Mouse (Mus musculus): ENCODE data around the gene Mymx. TPM values are rescaled to one million over a fixed set of nuclear protein-coding genes. Genes with fewer than 3 reads are reported as not detected.
"Not testable (repeated sequence)": the region's sequence is repeated elsewhere in the genome, so short reads cannot be mapped to it uniquely, and the experiment has no call there.

The Mymx gene
- polyA plus RNA-seq, 1 experiment from 2014 or later = not detected

- peak; percentile 72 for ATAC-seq (ENCODE audit: insufficient number of reproducible peaks, insufficient read depth, low FRiP score, low read depth)
- Histone ChIP-seq H3K4me1 (ENCODE audit: control insufficient read depth in 2 of 2, insufficient read depth in 2 of 2, low read length in 2 of 2) (peaks cover 10 to 14% of the 10 kb centered on the region in 2 experiments), H3K9me3 (ENCODE audit: control insufficient read depth, low read length) (no peaks in the 10 kb centered on the region), H3K4me3 (ENCODE audit: control insufficient read depth in 1 of 2, insufficient read depth in 1 of 2, low read depth in 1 of 2, low read length in 2 of 2) (peak overlapping the region; percentile 42 to 45), H3K36me3 (ENCODE audit: control insufficient read depth, insufficient read depth, low read length) (no peaks in the 10 kb centered on the region), H3K27me3 (ENCODE audit: control insufficient read depth, insufficient read depth, low read length) (no peaks in the 10 kb centered on the region), H3K27ac (replicated peaks in 1 of 2; ENCODE audit: control insufficient read depth in 1 of 2, insufficient read depth in 1 of 2, low read depth in 2 of 2, low read length in 2 of 2) (peak overlapping the region; percentile 50 to 69), H3K9ac (ENCODE audit: low read length) (peak overlapping the region; percentile 73), H3K4me2 (ENCODE audit: low read length) (peak overlapping the region; percentile 83)
- 3% methylated on average over 34 of the region's 34 CpGs for WGBS
Observed at GRCm38 (mm10) chr17:45629861-45630694, 28.2 kb upstream of the Mymx start.

DNA sequence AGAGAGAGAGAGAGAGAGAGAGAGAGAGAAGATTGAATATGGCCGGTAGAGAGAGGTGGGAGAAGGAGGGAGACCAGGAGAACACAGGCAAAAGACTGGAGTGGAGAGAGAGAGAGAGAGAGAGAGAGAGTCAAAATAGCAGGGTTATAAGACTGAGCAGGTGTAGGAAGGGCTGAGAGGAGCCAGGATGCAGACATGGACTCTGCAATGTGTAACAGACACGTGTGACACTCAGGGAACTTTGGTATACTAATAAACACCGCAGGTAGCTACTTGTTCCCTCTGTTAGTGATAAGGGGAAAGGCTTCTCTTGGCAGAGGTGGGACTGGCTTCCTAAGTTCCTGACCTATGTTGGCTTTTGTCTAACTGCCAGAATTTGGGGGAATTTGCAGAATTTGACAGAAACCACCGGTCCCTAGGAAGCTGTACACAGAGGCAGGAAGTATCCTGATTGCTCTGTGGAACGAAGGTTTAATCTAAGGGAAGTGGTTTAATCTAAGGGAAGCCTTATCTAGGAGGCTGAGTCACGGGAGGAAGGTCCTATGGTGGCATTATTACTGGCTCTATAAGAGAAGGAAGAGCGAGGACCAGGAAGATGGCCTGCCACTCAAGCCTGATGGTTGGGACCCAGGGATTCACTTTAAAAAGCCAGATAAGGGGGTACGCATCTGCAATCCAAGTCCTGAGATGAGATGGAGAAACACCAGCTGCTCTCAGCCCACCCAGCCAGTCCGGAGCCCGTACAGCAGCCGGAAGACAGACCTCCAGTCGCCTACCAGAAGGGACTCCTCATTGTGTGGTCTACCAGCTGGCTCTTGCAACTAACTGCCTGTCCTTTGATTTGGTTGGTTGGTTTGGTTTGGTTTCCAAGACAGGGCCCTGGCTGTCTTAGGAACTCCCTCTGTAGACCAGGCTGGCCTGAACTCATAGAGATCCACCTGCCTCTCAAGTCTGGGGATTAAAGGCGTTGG lies 27.3 kb upstream of the Mymx start:
- 45% methylated on average over 13 of the region's 13 CpGs for WGBS
- Histone ChIP-seq H3K36me3 (ENCODE audit: control insufficient read depth, insufficient read depth, low read length) (no peaks in the 10 kb centered on the region), H3K9me3 (ENCODE audit: control insufficient read depth, low read length) (no peaks in the 10 kb centered on the region), H3K4me1 (ENCODE audit: control insufficient read depth in 2 of 2, insufficient read depth in 2 of 2, low read length in 2 of 2) (peaks cover 10 to 14% of the 10 kb centered on the region in 2 experiments), H3K9ac (ENCODE audit: low read length) (peak overlapping the region; percentile 73; the same call in 1 of the 2 replicates), H3K4me2 (ENCODE audit: low read length) (peak overlapping the region; percentile 83), H3K27ac (replicated peaks in 1 of 2; ENCODE audit: control insufficient read depth in 1 of 2, insufficient read depth in 1 of 2, low read depth in 2 of 2, low read length in 2 of 2) (peak overlapping the region; percentile 50 to 69), H3K4me3 (ENCODE audit: control insufficient read depth in 1 of 2, insufficient read depth in 1 of 2, low read depth in 1 of 2, low read length in 2 of 2) (no peak overlapping the region), H3K27me3 (ENCODE audit: control insufficient read depth, insufficient read depth, low read length) (no peaks in the 10 kb centered on the region)
- peak; percentile 36; the same call in 1 of the 2 replicates for ATAC-seq (ENCODE audit: insufficient number of reproducible peaks, insufficient read depth, low FRiP score, low read depth)

DNA sequence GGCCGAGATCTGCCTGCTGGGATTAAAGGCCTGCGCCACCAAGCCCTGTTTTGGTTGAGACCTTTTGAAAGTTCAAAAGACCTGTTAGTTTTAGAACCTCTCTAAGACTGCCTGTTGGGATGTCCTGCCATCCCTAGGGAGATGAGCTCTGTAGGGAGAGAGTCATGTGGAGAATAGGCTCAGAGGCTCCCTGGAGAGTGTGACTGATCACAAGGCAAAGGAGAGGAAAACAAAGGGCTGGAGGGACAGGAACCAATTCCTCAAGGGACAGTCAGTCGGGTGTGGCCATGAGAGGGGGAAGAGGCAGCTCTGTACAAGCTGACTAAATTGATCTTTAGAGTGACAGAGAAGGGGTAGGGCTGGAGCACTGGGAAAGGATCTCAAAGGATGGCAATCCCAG lies 26.3 kb upstream of the Mymx start:
- H3K4me3 ChIP-seq (ENCODE audit: control insufficient read depth in 1 of 2, insufficient read depth in 1 of 2, low read depth in 1 of 2, low read length in 2 of 2) = no peak overlapping the region
- H3K36me3 ChIP-seq (ENCODE audit: control insufficient read depth, insufficient read depth, low read length) = no peaks in the 10 kb centered on the region
- H3K9ac ChIP-seq (ENCODE audit: low read length) = no peak overlapping the region
- no peaks in the 10 kb centered on the region for H3K27me3 ChIP-seq (ENCODE audit: control insufficient read depth, insufficient read depth, low read length)
- ATAC-seq (ENCODE audit: insufficient number of reproducible peaks, insufficient read depth, low FRiP score, low read depth) = no peak
- H3K9me3 ChIP-seq (ENCODE audit: control insufficient read depth, low read length) = no peaks in the 10 kb centered on the region
- H3K4me2 ChIP-seq (ENCODE audit: low read length) = no peak overlapping the region
- peaks cover 10 to 14% of the 10 kb centered on the region in 2 experiments for H3K4me1 ChIP-seq (ENCODE audit: control insufficient read depth in 2 of 2, insufficient read depth in 2 of 2, low read length in 2 of 2)
- 35% methylated on average over 3 of the region's 3 CpGs for WGBS
- no peak overlapping the region for H3K27ac ChIP-seq (replicated peaks in 1 of 2; ENCODE audit: control insufficient read depth in 1 of 2, insufficient read depth in 1 of 2, low read depth in 2 of 2, low read length in 2 of 2)

GRCm38 (mm10) chr17:45626577-45627134 lies 24.8 kb upstream of the Mymx start:
- H3K9ac ChIP-seq (ENCODE audit: low read length) = peak overlapping the region; percentile 6; the same call in 1 of the 2 replicates
- ATAC-seq (ENCODE audit: insufficient number of reproducible peaks, insufficient read depth, low FRiP score, low read depth) = no peak
- H3K9me3 ChIP-seq (ENCODE audit: control insufficient read depth, low read length) = no peaks in the 10 kb centered on the region
- H3K4me2 ChIP-seq (ENCODE audit: low read length) = peak overlapping the region; percentile 49
- H3K27me3 ChIP-seq (ENCODE audit: control insufficient read depth, insufficient read depth, low read length) = no peaks in the 10 kb centered on the region
- no peaks in the 10 kb centered on the region for H3K36me3 ChIP-seq (ENCODE audit: control insufficient read depth, insufficient read depth, low read length)
- 23% methylated on average over 15 of the region's 15 CpGs for WGBS
- no peak overlapping the region for H3K4me3 ChIP-seq (ENCODE audit: control insufficient read depth in 1 of 2, insufficient read depth in 1 of 2, low read depth in 1 of 2, low read length in 2 of 2)
- H3K27ac ChIP-seq (replicated peaks in 1 of 2; ENCODE audit: control insufficient read depth in 1 of 2, insufficient read depth in 1 of 2, low read depth in 2 of 2, low read length in 2 of 2) = no peak overlapping the region
- H3K4me1 ChIP-seq (ENCODE audit: control insufficient read depth in 2 of 2, insufficient read depth in 2 of 2, low read length in 2 of 2) = peaks cover 10 to 14% of the 10 kb centered on the region in 2 experiments

DNA sequence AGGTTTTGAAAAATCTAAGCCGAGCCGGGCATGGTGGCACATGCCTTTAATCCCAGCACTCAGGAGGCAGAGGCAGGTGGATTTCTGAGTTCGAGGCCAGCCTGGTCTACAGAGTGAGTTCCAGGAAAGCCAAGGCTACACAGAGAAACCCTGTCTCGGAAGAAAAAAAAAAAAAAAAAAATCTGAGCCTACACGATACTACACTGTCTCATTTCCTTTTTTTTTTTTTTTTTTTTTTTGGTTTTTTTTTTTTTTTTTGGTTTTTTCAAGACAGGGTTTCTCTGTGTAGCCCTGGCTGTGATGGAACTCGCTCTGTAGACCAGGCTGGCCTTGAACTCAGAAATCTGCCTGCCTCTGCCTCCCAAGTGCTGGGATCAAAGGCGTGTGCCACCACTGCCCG lies 21.5 kb upstream of the Mymx start:
- peaks cover 13 to 18% of the 10 kb centered on the region in 2 experiments; a peak in 3 of 4 replicates for H3K4me1 ChIP-seq (ENCODE audit: control insufficient read depth in 2 of 2, insufficient read depth in 2 of 2, low read length in 2 of 2)
- ATAC-seq (ENCODE audit: insufficient number of reproducible peaks, insufficient read depth, low FRiP score, low read depth); H3K9ac ChIP-seq (ENCODE audit: low read length); H3K27me3 ChIP-seq (ENCODE audit: control insufficient read depth, insufficient read depth, low read length); H3K4me2 ChIP-seq (ENCODE audit: low read length); H3K4me3 ChIP-seq (ENCODE audit: control insufficient read depth in 1 of 2, insufficient read depth in 1 of 2, low read depth in 1 of 2, low read length in 2 of 2); H3K36me3 ChIP-seq (ENCODE audit: control insufficient read depth, insufficient read depth, low read length); H3K9me3 ChIP-seq (ENCODE audit: control insufficient read depth, low read length); H3K27ac ChIP-seq (replicated peaks in 1 of 2; ENCODE audit: control insufficient read depth in 1 of 2, insufficient read depth in 1 of 2, low read depth in 2 of 2, low read length in 2 of 2): not testable (repeated sequence)
- 85% methylated on average over 8 of the region's 8 CpGs for WGBS

- peak overlapping the region; percentile 83 to 85 for H3K27ac ChIP-seq (replicated peaks in 1 of 2; ENCODE audit: control insufficient read depth in 1 of 2, insufficient read depth in 1 of 2, low read depth in 2 of 2, low read length in 2 of 2)
- no peak for ATAC-seq (ENCODE audit: insufficient number of reproducible peaks, insufficient read depth, low FRiP score, low read depth)
Observed at GRCm38 (mm10) chr17:45619386-45620256, 17.7 kb upstream of the Mymx start.

More at GRCm38 (mm10) chr17:45619386-45620256, 17.7 kb upstream of the Mymx start:
- H3K9me3 ChIP-seq (ENCODE audit: control insufficient read depth, low read length) = no peaks in the 10 kb centered on the region
- H3K4me1 ChIP-seq (ENCODE audit: control insufficient read depth in 2 of 2, insufficient read depth in 2 of 2, low read length in 2 of 2) = peaks cover 13 to 15% of the 10 kb centered on the region in 2 experiments; a peak in 3 of 4 replicates
- 16% methylated on average over 20 of the region's 20 CpGs for WGBS
- H3K4me3 ChIP-seq (ENCODE audit: control insufficient read depth in 1 of 2, insufficient read depth in 1 of 2, low read depth in 1 of 2, low read length in 2 of 2) = peak overlapping the region; percentile 24
- peak overlapping the region; percentile 67 for H3K9ac ChIP-seq (ENCODE audit: low read length)
- peak overlapping the region; percentile 59 for H3K4me2 ChIP-seq (ENCODE audit: low read length)
- H3K36me3 ChIP-seq (ENCODE audit: control insufficient read depth, insufficient read depth, low read length) = no peaks in the 10 kb centered on the region
- H3K27me3 ChIP-seq (ENCODE audit: control insufficient read depth, insufficient read depth, low read length) = no peaks in the 10 kb centered on the region

Measured in heart, embryonic 14.5 days (tissue).